Mouse (Mus musculus): Measurements from ENCODE around the gene Arid1b. TPM values are rescaled to one million over a fixed set of nuclear protein-coding genes. Genes with fewer than 3 reads are reported as not detected.
"Not testable (repeated sequence)": the region's sequence is repeated elsewhere in the genome, so short reads cannot be mapped to it uniquely, and the experiment has no call there.

The Arid1b gene
- polyA plus RNA-seq, 1 experiment from 2014 or later: 12.9 TPM

DNA sequence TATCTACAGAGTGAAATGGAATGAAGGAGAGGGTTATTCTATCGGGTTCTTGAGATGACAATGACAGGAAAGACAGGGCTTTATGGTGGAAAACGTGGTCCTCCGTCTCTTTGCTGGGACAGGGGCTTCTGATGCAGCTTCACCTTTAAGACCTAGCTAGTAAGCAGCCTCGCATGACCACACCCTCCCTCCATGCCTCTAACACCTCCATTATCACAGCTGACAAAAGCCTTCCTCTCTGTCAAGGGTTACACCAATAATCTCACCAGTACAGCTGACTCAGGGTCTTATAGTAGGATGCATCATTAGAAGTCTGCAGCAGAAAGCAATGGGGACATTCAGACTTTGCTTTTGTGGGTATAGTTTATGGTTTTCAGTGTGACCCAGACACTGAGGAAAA lies 116.0 kb downstream of the Arid1b start:
- no peak overlapping the region for H3K4me2 ChIP-seq
- H3K9ac ChIP-seq: no peak overlapping the region
- no peaks in the 10 kb centered on the region for H3K27me3 ChIP-seq
- peaks cover 37% of the 10 kb centered on the region for H3K4me1 ChIP-seq
- H3K27ac ChIP-seq: no peak overlapping the region
- no peak for ATAC-seq (replicated peaks; ENCODE audit: low FRiP score)
- H3K36me3 ChIP-seq: peaks cover 4% of the 10 kb centered on the region; the same call in 1 of the 2 replicates
- 82% methylated on average over 4 of the region's 4 CpGs for WGBS
- H3K9me3 ChIP-seq (replicated peaks): no peaks in the 10 kb centered on the region
- no peak overlapping the region for H3K4me3 ChIP-seq (replicated peaks)

- WGBS: 91% methylated on average over 5 of the region's 5 CpGs
- not testable (repeated sequence) for H3K9me3 ChIP-seq (replicated peaks); H3K4me2 ChIP-seq; H3K27ac ChIP-seq; ATAC-seq (replicated peaks; ENCODE audit: low FRiP score); H3K9ac ChIP-seq; H3K4me3 ChIP-seq (replicated peaks); H3K36me3 ChIP-seq; H3K27me3 ChIP-seq
- peaks cover 31% of the 10 kb centered on the region for H3K4me1 ChIP-seq
Observed at GRCm38 (mm10) chr17:5110981-5111380, 116.8 kb downstream of the Arid1b start.

DNA sequence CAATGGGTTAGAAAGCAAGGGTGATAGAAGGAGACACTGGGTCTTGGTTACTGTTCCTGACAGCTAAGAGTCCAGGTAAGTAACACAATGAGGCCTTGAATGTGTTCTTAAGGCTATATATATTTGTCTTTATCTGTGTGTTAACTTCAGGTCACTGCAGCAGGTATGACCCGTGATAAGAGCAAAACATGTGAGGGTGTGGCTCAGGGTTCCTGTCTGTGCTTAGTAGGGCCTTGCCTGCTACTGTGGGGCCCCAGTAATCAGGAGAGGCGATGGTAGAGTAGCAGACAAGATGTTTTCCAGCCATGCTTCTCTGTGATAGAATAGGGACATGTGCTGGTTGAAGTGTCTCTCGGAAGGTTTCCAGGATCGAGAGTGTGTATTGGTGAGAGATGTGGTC lies 118.0 kb downstream of the Arid1b start:
- Histone ChIP-seq H3K27me3 (no peaks in the 10 kb centered on the region), H3K4me3 (replicated peaks) (no peak overlapping the region), H3K36me3 (peaks cover 4% of the 10 kb centered on the region; the same call in 1 of the 2 replicates), H3K4me1 (peaks cover 20% of the 10 kb centered on the region), H3K9ac (no peak overlapping the region), H3K4me2 (no peak overlapping the region), H3K27ac (no peak overlapping the region), H3K9me3 (replicated peaks) (no peaks in the 10 kb centered on the region)
- ATAC-seq (replicated peaks; ENCODE audit: low FRiP score): peak; percentile 71; the same call in 1 of the 2 replicates
- WGBS: 93% methylated on average over 4 of the region's 4 CpGs

- no peak for ATAC-seq (replicated peaks; ENCODE audit: low FRiP score)
- H3K4me2 ChIP-seq: no peak overlapping the region
- H3K9ac ChIP-seq: no peak overlapping the region
- no peaks in the 10 kb centered on the region for H3K27me3 ChIP-seq
- WGBS: 83% methylated on average over 6 of the region's 6 CpGs
- H3K27ac ChIP-seq: no peak overlapping the region
- H3K36me3 ChIP-seq: peaks cover 4% of the 10 kb centered on the region; the same call in 1 of the 2 replicates
- H3K4me1 ChIP-seq: peaks cover 2% of the 10 kb centered on the region; the same call in 1 of the 2 replicates
- H3K4me3 ChIP-seq (replicated peaks): no peak overlapping the region
- H3K9me3 ChIP-seq (replicated peaks): no peaks in the 10 kb centered on the region
Observed at GRCm38 (mm10) chr17:5115952-5116351, 121.8 kb downstream of the Arid1b start.

DNA sequence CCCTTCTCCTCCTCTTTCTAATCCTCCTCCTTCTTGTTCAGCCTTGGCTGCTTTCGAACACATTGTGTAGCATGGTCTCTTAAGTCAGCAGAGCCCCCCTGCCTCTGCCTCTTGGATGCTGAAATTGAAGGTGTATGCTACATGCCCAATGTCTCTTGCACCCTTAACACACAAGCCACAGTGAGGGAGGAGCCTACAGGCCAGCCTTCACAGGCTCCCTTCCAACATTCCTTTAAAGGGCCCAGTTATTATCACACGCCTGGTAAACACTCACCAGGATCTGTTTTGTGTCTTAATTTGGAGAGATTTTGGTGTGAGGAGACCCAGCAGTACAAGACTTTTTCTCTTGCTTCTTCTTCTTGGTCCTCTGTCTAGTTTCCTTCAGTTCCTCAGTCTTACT lies 122.9 kb downstream of the Arid1b start:
- no peak overlapping the region for H3K9ac ChIP-seq
- no peaks in the 10 kb centered on the region for H3K27me3 ChIP-seq
- H3K4me2 ChIP-seq: no peak overlapping the region
- no peaks in the 10 kb centered on the region for H3K9me3 ChIP-seq (replicated peaks)
- 77% methylated on average over 2 of the region's 2 CpGs for WGBS
- ATAC-seq (replicated peaks; ENCODE audit: low FRiP score): no peak
- no peak overlapping the region for H3K27ac ChIP-seq
- peaks cover 9% of the 10 kb centered on the region; the same call in 1 of the 2 replicates for H3K4me1 ChIP-seq
- H3K36me3 ChIP-seq: no peaks in the 10 kb centered on the region
- H3K4me3 ChIP-seq (replicated peaks): no peak overlapping the region

GRCm38 (mm10) chr17:5118171-5118570 lies 124.0 kb downstream of the Arid1b start:
- no peak for ATAC-seq (replicated peaks; ENCODE audit: low FRiP score)
- no peaks in the 10 kb centered on the region for H3K9me3 ChIP-seq (replicated peaks)
- H3K4me1 ChIP-seq: peaks cover 12% of the 10 kb centered on the region; the same call in 1 of the 2 replicates
- no peaks in the 10 kb centered on the region for H3K27me3 ChIP-seq
- H3K4me2 ChIP-seq: no peak overlapping the region
- H3K36me3 ChIP-seq: no peaks in the 10 kb centered on the region
- 83% methylated on average over 4 of the region's 4 CpGs for WGBS
- peak overlapping the region; percentile 46; the same call in 1 of the 2 replicates for H3K27ac ChIP-seq
- H3K9ac ChIP-seq: no peak overlapping the region
- H3K4me3 ChIP-seq (replicated peaks): no peak overlapping the region

DNA sequence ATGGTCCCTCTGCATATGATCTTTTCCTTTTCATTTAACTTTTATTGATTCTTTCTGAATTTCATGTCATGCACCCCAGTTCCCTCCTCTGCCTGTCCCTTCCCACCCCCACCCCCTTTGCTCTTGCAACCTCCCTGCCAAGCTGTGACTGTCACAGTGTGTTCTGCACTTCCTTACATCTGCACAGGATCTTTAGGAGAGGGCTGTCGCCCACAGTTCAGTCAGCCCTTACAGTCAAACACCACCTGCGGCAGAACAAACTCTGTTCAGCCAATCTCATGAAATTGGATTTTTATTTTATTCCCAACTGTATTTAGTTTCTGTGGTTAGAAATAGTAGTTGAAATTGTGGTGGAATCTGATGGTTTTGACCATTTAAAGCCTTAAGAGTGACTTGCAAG lies 130.5 kb downstream of the Arid1b start:
- Histone ChIP-seq H3K27me3 (no peaks in the 10 kb centered on the region), H3K36me3 (peaks cover 9% of the 10 kb centered on the region), H3K9ac (no peak overlapping the region), H3K4me2 (no peak overlapping the region), H3K9me3 (replicated peaks) (no peaks in the 10 kb centered on the region), H3K4me3 (replicated peaks) (no peak overlapping the region), H3K27ac (peak overlapping the region; percentile 82), H3K4me1 (peaks cover 29% of the 10 kb centered on the region)
- no peak for ATAC-seq (replicated peaks; ENCODE audit: low FRiP score)
- 62% methylated on average over 2 of the region's 2 CpGs for WGBS

DNA sequence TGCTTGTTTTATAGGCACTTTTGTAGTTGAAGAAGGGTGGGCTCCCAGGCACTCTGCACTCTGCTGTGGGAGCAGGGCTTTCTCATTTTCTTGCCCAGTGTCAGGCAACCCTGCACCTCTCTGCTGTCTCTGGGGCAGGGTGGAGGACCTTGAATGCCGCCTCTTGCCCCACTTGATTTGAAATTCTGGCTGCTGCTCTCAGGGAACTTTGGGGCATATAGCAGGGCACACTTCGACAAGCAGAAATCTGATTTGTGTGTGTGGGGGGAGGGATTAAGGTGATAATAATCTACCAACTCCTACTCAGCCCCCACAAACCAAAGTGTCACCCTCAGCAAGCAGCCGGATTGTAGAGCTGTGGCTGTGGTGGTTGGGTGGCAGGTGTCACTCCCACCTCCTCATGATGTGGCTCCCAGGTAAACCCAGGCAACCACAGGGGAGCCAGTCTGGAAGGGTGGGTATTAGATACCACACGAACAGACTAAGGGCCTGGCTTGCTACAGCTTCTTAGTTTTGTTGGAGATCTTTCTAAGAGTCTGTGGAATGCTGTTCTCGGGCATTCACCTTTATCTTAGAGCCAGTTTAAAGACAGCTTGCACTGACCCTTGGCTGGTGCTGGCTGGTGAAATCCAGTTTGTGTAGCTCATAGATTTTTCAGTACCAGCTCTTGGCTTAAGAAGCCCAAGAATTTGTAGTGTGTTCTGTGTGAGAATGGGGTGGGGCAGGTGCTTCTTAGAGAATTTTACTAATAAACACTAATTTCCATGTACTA lies 131.1 kb downstream of the Arid1b start:
- Histone ChIP-seq H3K27ac (peak overlapping the region; percentile 82), H3K4me3 (replicated peaks) (no peak overlapping the region), H3K4me1 (peaks cover 29% of the 10 kb centered on the region), H3K4me2 (no peak overlapping the region), H3K36me3 (peaks cover 9% of the 10 kb centered on the region), H3K9me3 (replicated peaks) (no peaks in the 10 kb centered on the region), H3K27me3 (no peaks in the 10 kb centered on the region), H3K9ac (0 out of 2 replicates have a peak overlapping the region, but pooled peaks have one; percentile 12)
- WGBS: 48% methylated on average over 5 of the region's 5 CpGs
- peak; percentile 61 for ATAC-seq (replicated peaks; ENCODE audit: low FRiP score)

DNA sequence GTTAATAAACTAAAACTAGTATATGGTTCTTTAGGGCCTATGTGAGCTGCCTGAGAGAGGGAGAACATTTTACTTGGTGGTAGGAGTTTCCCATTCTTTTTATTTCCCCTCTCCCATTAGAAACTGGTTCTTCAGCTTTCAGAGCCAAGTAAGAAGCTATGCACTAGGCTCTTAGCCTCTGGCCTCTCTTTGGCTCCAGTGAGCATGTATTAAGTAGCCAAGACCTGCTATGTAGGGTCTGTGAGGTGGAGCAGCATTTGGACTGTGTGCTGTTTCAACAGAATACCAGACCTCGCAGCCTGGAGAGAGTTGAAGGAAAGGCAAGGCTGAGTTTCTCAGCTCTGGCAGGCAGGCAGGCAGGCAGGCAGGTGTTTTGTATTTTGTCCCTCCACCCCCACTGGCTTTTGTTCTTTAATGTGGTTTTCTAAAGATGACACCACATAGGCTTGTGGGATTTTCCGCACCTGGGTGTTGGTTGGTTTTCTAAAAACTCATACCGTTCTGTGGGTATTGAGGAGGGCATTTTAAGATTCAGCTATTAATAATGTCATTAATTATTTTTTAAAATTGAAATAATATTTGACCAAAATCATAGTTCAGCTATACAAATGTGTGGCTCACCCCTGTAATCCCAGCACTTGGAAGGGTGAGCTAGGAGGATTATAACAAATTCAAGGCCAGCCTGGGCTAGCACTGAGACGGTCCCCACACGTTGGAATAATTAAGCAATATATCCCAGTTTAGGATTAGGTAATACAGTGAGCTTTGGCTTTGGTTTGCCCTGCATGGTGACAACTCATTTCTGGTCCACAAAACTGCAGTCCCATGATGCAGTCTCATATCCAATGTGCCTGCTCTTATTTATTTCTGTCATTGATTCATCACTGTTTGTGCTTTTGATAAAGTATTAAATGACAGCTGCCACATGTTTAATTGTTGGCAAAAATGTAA lies 132.0 kb downstream of the Arid1b start:
- peak; percentile 61 for ATAC-seq (replicated peaks; ENCODE audit: low FRiP score)
- Histone ChIP-seq H3K9ac (no peak overlapping the region), H3K36me3 (peaks cover 9% of the 10 kb centered on the region), H3K4me1 (peaks cover 29% of the 10 kb centered on the region), H3K4me3 (replicated peaks) (no peak overlapping the region), H3K27ac (peak overlapping the region; percentile 82), H3K4me2 (no peak overlapping the region), H3K9me3 (replicated peaks) (no peaks in the 10 kb centered on the region), H3K27me3 (no peaks in the 10 kb centered on the region)
- 80% methylated on average over 5 of the region's 5 CpGs for WGBS

- no peak overlapping the region for H3K4me3 ChIP-seq (replicated peaks)
- 88% methylated on average over 2 of the region's 2 CpGs for WGBS
- no peak overlapping the region for H3K9ac ChIP-seq
- no peaks in the 10 kb centered on the region for H3K27me3 ChIP-seq
- no peak overlapping the region for H3K4me2 ChIP-seq
- H3K4me1 ChIP-seq: peaks cover 31% of the 10 kb centered on the region
- H3K36me3 ChIP-seq: peaks cover 13% of the 10 kb centered on the region
- H3K27ac ChIP-seq: no peak overlapping the region
- no peaks in the 10 kb centered on the region for H3K9me3 ChIP-seq (replicated peaks)
- no peak for ATAC-seq (replicated peaks; ENCODE audit: low FRiP score)
Observed at GRCm38 (mm10) chr17:5129606-5130005, 135.5 kb downstream of the Arid1b start.

DNA sequence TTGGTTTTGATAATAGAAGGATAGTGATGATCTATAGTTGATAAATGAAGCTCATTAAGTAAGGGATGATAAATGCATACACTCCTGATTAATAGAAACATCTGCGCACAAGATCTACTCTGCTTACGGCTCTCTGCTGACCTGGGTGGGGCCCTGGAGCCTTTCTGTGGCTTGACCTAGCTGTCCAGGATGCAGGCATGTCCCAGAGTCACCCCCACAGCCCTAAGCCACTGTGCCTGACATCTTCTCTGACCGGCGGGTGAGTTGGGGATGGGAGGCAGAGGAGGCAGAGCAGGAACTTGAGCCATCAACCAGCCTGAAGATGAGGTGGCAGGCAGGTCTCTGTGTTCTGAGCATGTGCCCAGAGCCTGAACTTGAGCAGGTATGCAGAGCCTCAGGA lies 136.0 kb downstream of the Arid1b start:
- Histone ChIP-seq H3K27ac (no peak overlapping the region), H3K36me3 (peaks cover 13% of the 10 kb centered on the region), H3K9me3 (replicated peaks) (no peaks in the 10 kb centered on the region), H3K9ac (no peak overlapping the region), H3K4me3 (replicated peaks) (no peak overlapping the region), H3K4me2 (no peak overlapping the region), H3K27me3 (no peaks in the 10 kb centered on the region), H3K4me1 (peaks cover 26% of the 10 kb centered on the region)
- 85% methylated on average over 4 of the region's 4 CpGs for WGBS
- no peak for ATAC-seq (replicated peaks; ENCODE audit: low FRiP score)

GRCm38 (mm10) chr17:5131706-5132105 lies 137.6 kb downstream of the Arid1b start:
- ATAC-seq (replicated peaks; ENCODE audit: low FRiP score): no peak
- Histone ChIP-seq H3K4me3 (replicated peaks) (no peak overlapping the region), H3K36me3 (peaks cover 13% of the 10 kb centered on the region), H3K27ac (peak overlapping the region; percentile 24; the same call in 1 of the 2 replicates), H3K4me2 (no peak overlapping the region), H3K9ac (no peak overlapping the region), H3K9me3 (replicated peaks) (no peaks in the 10 kb centered on the region), H3K4me1 (peaks cover 37% of the 10 kb centered on the region), H3K27me3 (no peaks in the 10 kb centered on the region)
- WGBS: 93% methylated on average over 6 of the region's 6 CpGs
